Mouse (Mus musculus): ENCODE results near the gene Khdc3. TPM values are rescaled to one million over a fixed set of nuclear protein-coding genes. Genes with fewer than 3 reads are reported as not detected.

The Khdc3 gene
- polyA plus RNA-seq, 1 experiment from 2014 or later, result 0.12 TPM

- Histone ChIP-seq H3K4me2 (replicated peaks; ENCODE audit: low read depth, low read length) (no peak overlapping the region), H3K27ac (ENCODE audit: low read length) (peak overlapping the region; percentile 68)
Measured at GRCm38 (mm10) chr9:73090121-73090520, 11.5 kb upstream of the Khdc3 start.

GRCm38 (mm10) chr9:73091747-73092146, 9.9 kb upstream of the Khdc3 start:
- no peak overlapping the region for H3K4me2 ChIP-seq (replicated peaks; ENCODE audit: low read depth, low read length)
- no peak overlapping the region for H3K27ac ChIP-seq (ENCODE audit: low read length)
- WGBS, result 0% methylated on average over 1 of the region's 1 CpGs
- no peak overlapping the region for H3K4me3 ChIP-seq (ENCODE audit: low read depth, low read length)
- H3K36me3 ChIP-seq (ENCODE audit: insufficient read depth, low read length), result peaks cover 6% of the 10 kb centered on the region; the same call in 1 of the 2 replicates
- DNase-seq (ENCODE audit: low spot score) (peak; percentile 87), ATAC-seq (no peak)
- peak; percentile 96 for TF ChIP-seq CTCF (IDR thresholded peaks at IDR 0.05)
- TF ChIP-seq EP300 (IDR thresholded peaks at IDR 0.05), result peak; percentile 17; the same call in 1 of the 2 replicates
- no peaks in the 10 kb centered on the region for H3K9me3 ChIP-seq (ENCODE audit: low read length)
- H3K4me1 ChIP-seq (ENCODE audit: insufficient read depth, low read depth, low read length), result no peaks in the 10 kb centered on the region
- H3K27me3 ChIP-seq (replicated peaks; ENCODE audit: insufficient read depth, low read length), result no peaks in the 10 kb centered on the region
- no peak overlapping the region for H3K9ac ChIP-seq (replicated peaks; ENCODE audit: low read depth)

More at GRCm38 (mm10) chr9:73090121-73090520, 11.5 kb upstream of the Khdc3 start:
- Histone ChIP-seq H3K9ac (replicated peaks; ENCODE audit: low read depth) (no peak overlapping the region), H3K4me3 (ENCODE audit: low read depth, low read length) (no peak overlapping the region), H3K4me1 (ENCODE audit: insufficient read depth, low read depth, low read length) (0 out of 2 replicates have a peak, but pooled peaks cover 3% of the 10 kb centered on the region), H3K9me3 (ENCODE audit: low read length) (no peaks in the 10 kb centered on the region), H3K36me3 (ENCODE audit: insufficient read depth, low read length) (peaks cover 1% of the 10 kb centered on the region; the same call in 1 of the 2 replicates), H3K27me3 (replicated peaks; ENCODE audit: insufficient read depth, low read length) (no peaks in the 10 kb centered on the region)
- DNase-seq (ENCODE audit: low spot score) (no peak), ATAC-seq (no peak)
- TF ChIP-seq EP300 (IDR thresholded peaks at IDR 0.05) (no peak), CTCF (IDR thresholded peaks at IDR 0.05) (peak; percentile 41)
- WGBS, result 78% methylated on average over 10 of the region's 10 CpGs

- no peak for TF ChIP-seq EP300 (IDR thresholded peaks at IDR 0.05)
- no peak for TF ChIP-seq CTCF (IDR thresholded peaks at IDR 0.05)
- ATAC-seq (peak; percentile 70), DNase-seq (ENCODE audit: low spot score) (peak; percentile 61)
- Histone ChIP-seq H3K9me3 (ENCODE audit: low read length) (no peaks in the 10 kb centered on the region), H3K4me2 (replicated peaks; ENCODE audit: low read depth, low read length) (no peak overlapping the region), H3K9ac (replicated peaks; ENCODE audit: low read depth) (no peak overlapping the region), H3K27ac (ENCODE audit: low read length) (no peak overlapping the region), H3K36me3 (ENCODE audit: insufficient read depth, low read length) (0 out of 2 replicates have a peak, but pooled peaks cover 6% of the 10 kb centered on the region), H3K4me1 (ENCODE audit: insufficient read depth, low read depth, low read length) (no peaks in the 10 kb centered on the region), H3K27me3 (replicated peaks; ENCODE audit: insufficient read depth, low read length) (no peaks in the 10 kb centered on the region), H3K4me3 (ENCODE audit: low read depth, low read length) (no peak overlapping the region)
- WGBS, result 10% methylated on average over 17 of the region's 17 CpGs
Measured at GRCm38 (mm10) chr9:73094580-73094979, 7.1 kb upstream of the Khdc3 start.

- Histone ChIP-seq H3K27ac (ENCODE audit: low read length) (no peak overlapping the region), H3K4me3 (ENCODE audit: low read depth, low read length) (no peak overlapping the region), H3K9ac (replicated peaks; ENCODE audit: low read depth) (no peak overlapping the region), H3K36me3 (ENCODE audit: insufficient read depth, low read length) (0 out of 2 replicates have a peak, but pooled peaks cover 6% of the 10 kb centered on the region), H3K9me3 (ENCODE audit: low read length) (no peaks in the 10 kb centered on the region), H3K4me1 (ENCODE audit: insufficient read depth, low read depth, low read length) (no peaks in the 10 kb centered on the region), H3K4me2 (replicated peaks; ENCODE audit: low read depth, low read length) (no peak overlapping the region), H3K27me3 (replicated peaks; ENCODE audit: insufficient read depth, low read length) (no peaks in the 10 kb centered on the region)
- TF ChIP-seq CTCF (IDR thresholded peaks at IDR 0.05) (no peak), EP300 (IDR thresholded peaks at IDR 0.05) (no peak)
- 61% methylated on average over 2 of the region's 2 CpGs for WGBS
- DNase-seq (ENCODE audit: low spot score) (no peak), ATAC-seq (no peak)
Measured at GRCm38 (mm10) chr9:73097898-73098297, 3.7 kb upstream of the Khdc3 start.

GRCm38 (mm10) chr9:73102181-73102580, 545 bp downstream of the Khdc3 start, which contains the start of gene Gm20509:
Gm20509 (plus strand) TSS chr9:73102470.
- no peaks in the 10 kb centered on the region for H3K9me3 ChIP-seq (ENCODE audit: low read length)
- ATAC-seq (no peak), DNase-seq (ENCODE audit: low spot score) (no peak)
- 0 out of 2 replicates have a peak, but pooled peaks cover 3% of the 10 kb centered on the region for H3K4me1 ChIP-seq (ENCODE audit: insufficient read depth, low read depth, low read length)
- no peak within 1 kb of the TSS for H3K27ac ChIP-seq (ENCODE audit: low read length)
- 89% methylated on average over 4 of the region's 4 CpGs for WGBS
- H3K4me3 ChIP-seq (ENCODE audit: low read depth, low read length), result peak within 1 kb of the TSS; percentile 34
- H3K4me2 ChIP-seq (replicated peaks; ENCODE audit: low read depth, low read length), result peak within 1 kb of the TSS; percentile 80
- H3K27me3 ChIP-seq (replicated peaks; ENCODE audit: insufficient read depth, low read length), result no peaks in the 10 kb centered on the region
- no peak for TF ChIP-seq CTCF (IDR thresholded peaks at IDR 0.05)
- no peaks in the 10 kb centered on the region for H3K36me3 ChIP-seq (ENCODE audit: insufficient read depth, low read length)
- H3K9ac ChIP-seq (replicated peaks; ENCODE audit: low read depth), result peak within 1 kb of the TSS; percentile 23; the same call in 1 of the 2 replicates

GRCm38 (mm10) chr9:73103159-73103879, 1.7 kb downstream of the Khdc3 start:
- H3K27ac ChIP-seq (ENCODE audit: low read length), result no peak overlapping the region
- peak overlapping the region; percentile 80 for H3K4me2 ChIP-seq (replicated peaks; ENCODE audit: low read depth, low read length)
- peak overlapping the region; percentile 23; the same call in 1 of the 2 replicates for H3K9ac ChIP-seq (replicated peaks; ENCODE audit: low read depth)
- no peak for DNase-seq (ENCODE audit: low spot score)
- H3K4me1 ChIP-seq (ENCODE audit: insufficient read depth, low read depth, low read length), result 0 out of 2 replicates have a peak, but pooled peaks cover 3% of the 10 kb centered on the region
- peak; percentile 82 for ATAC-seq
- no peaks in the 10 kb centered on the region for H3K9me3 ChIP-seq (ENCODE audit: low read length)
- WGBS, result 7% methylated on average over 54 of the region's 60 CpGs
- H3K36me3 ChIP-seq (ENCODE audit: insufficient read depth, low read length), result no peaks in the 10 kb centered on the region
- no peaks in the 10 kb centered on the region for H3K27me3 ChIP-seq (replicated peaks; ENCODE audit: insufficient read depth, low read length)
- TF ChIP-seq CTCF (IDR thresholded peaks at IDR 0.05) (no peak; the same call in 1 of the 2 replicates), EP300 (IDR thresholded peaks at IDR 0.05) (no peak)
- H3K4me3 ChIP-seq (ENCODE audit: low read depth, low read length), result peak overlapping the region; percentile 34
